Mouse (Mus musculus) forebrain, embryonic 16.5 days (tissue): ENCODE data around the gene Shmt2. TPM values are rescaled to one million over a fixed set of nuclear protein-coding genes. Genes with fewer than 3 reads are reported as not detected.

Experiments used
- ATAC-seq: fragments of 200-750 bp; cut with Nextera tagmentation; 2 replicates; pipeline ENCODE4 v1.8.0; 2017; ENCODE audit warnings: mild to moderate bottlenecking, moderate library complexity
- H3K27ac ChIP-seq: fragments of 300-500 bp; sonication (generic); 2 replicates; pipeline ENCODE4 v1.5.1; 2014; ENCODE audit warnings: low read length, control low read depth
- H3K27me3 ChIP-seq: fragments of 300-500 bp; sonication (generic); replicated peaks from 2 replicates; pipeline ENCODE4 v1.6.1; 2014; ENCODE audit warnings: low read length; ENCODE audit not compliant: control insufficient read depth, insufficient read depth
- H3K36me3 ChIP-seq: fragments of 300-500 bp; sonication (generic); 2 replicates; pipeline ENCODE4 v1.6.1; 2014; ENCODE audit not compliant: control insufficient read depth, insufficient read depth
- H3K4me1 ChIP-seq: fragments of 300-500 bp; sonication (generic); replicated peaks from 2 replicates; pipeline ENCODE4 v1.6.1; 2014; ENCODE audit warnings: low read length; ENCODE audit not compliant: control insufficient read depth, insufficient read depth
- H3K4me2 ChIP-seq: fragments of 300-500 bp; sonication (generic); 2 replicates; pipeline ENCODE4 v1.6.1; 2014; ENCODE audit warnings: mild to moderate bottlenecking, low read length, control low read depth
- H3K4me3 ChIP-seq: fragments of 300-500 bp; sonication (generic); replicated peaks from 2 replicates; pipeline ENCODE4 v1.5.1; 2014; ENCODE audit warnings: mild to moderate bottlenecking, low read length, control low read depth
- H3K9ac ChIP-seq: fragments of 300-500 bp; sonication (generic); replicated peaks from 2 replicates; pipeline ENCODE4 v1.6.1; 2014; ENCODE audit warnings: low read depth, low read length, control low read depth
- H3K9me3 ChIP-seq: fragments of 300-500 bp; sonication (generic); 2 replicates; pipeline ENCODE4 v1.6.1; 2016; ENCODE audit warnings: low read length; ENCODE audit not compliant: control insufficient read depth
- WGBS: fragments of 180-500 bp; shearing (Covaris S2); extraction: QIAGEN DNeasy Blood & Tissue Kit; methylation state at CpG from one replicate; pipeline ENCODE4 v1.1.7; 2014; 5-methylcytosine and 5-hydroxymethylcytosine counted together
- polyA plus RNA-seq: library from polyadenylated mRNA; unstranded; fragments of >200 nt; fragmentation: Nextera tagmentation; extraction: Ambion mirVana; gene quantifications from 2 replicates; pipeline ENCODE4 v1.2.1, GENCODE M21; 2015

Shmt2 gene
- polyA plus RNA-seq, 1 experiment from 2014 or later = 78.9 TPM

GRCm38 (mm10) chr10:127475175-127475574 lies 47.1 kb downstream of the Shmt2 start:
- Histone ChIP-seq H3K9me3 (no peaks in the 10 kb centered on the region), H3K36me3 (peaks cover 14% of the 10 kb centered on the region), H3K4me2 (no peak overlapping the region), H3K27me3 (no peaks in the 10 kb centered on the region), H3K9ac (no peak overlapping the region), H3K4me1 (no peaks in the 10 kb centered on the region), H3K27ac (no peak overlapping the region), H3K4me3 (no peak overlapping the region)
- 95% methylated on average over 4 of the region's 4 CpGs for WGBS
- ATAC-seq = no peak

GRCm38 (mm10) chr10:127472722-127473121 lies 49.5 kb downstream of the Shmt2 start:
- peaks cover 18% of the 10 kb centered on the region for H3K36me3 ChIP-seq
- WGBS = 89% methylated on average over 9 of the region's 9 CpGs

GRCm38 (mm10) chr10:127471281-127471988 lies 50.8 kb downstream of the Shmt2 start:
- Histone ChIP-seq H3K9me3 (no peaks in the 10 kb centered on the region), H3K27ac (no peak overlapping the region), H3K36me3 (peaks cover 10% of the 10 kb centered on the region), H3K4me2 (no peak overlapping the region), H3K4me1 (no peaks in the 10 kb centered on the region), H3K27me3 (no peaks in the 10 kb centered on the region), H3K4me3 (no peak overlapping the region), H3K9ac (no peak overlapping the region)
- no peak for ATAC-seq
- WGBS = 83% methylated on average over 15 of the region's 15 CpGs

More at GRCm38 (mm10) chr10:127472722-127473121, 49.5 kb downstream of the Shmt2 start:
- H3K9ac ChIP-seq = no peak overlapping the region
- no peaks in the 10 kb centered on the region for H3K9me3 ChIP-seq
- no peaks in the 10 kb centered on the region for H3K27me3 ChIP-seq
- H3K4me3 ChIP-seq = no peak overlapping the region
- H3K27ac ChIP-seq = no peak overlapping the region
- ATAC-seq = no peak
- no peak overlapping the region for H3K4me2 ChIP-seq
- H3K4me1 ChIP-seq = no peaks in the 10 kb centered on the region

Other genes with a start within 250 kb of the Shmt2 start
- 10.2 and 15.3 TPM in 2 replicates for gene Mbd6, start 233.4 kb downstream of the Shmt2 start, polyA plus RNA-seq
- gene Mars, start 210.7 kb downstream of the Shmt2 start, polyA plus RNA-seq = 127 and 135 TPM in 2 replicates
- 0.49 and 1.2 TPM in 2 replicates for gene Arhgap9, start 200.5 kb downstream of the Shmt2 start, polyA plus RNA-seq
- 1.3 and 1.4 TPM in 2 replicates for gene Gli1, start 180.5 kb downstream of the Shmt2 start, polyA plus RNA-seq
- not detected in 2 replicates for gene Inhbe, start 168.0 kb downstream of the Shmt2 start, polyA plus RNA-seq
- not detected in 2 replicates for gene Inhbc, start 152.0 kb downstream of the Shmt2 start, polyA plus RNA-seq
- 37.5 and 39.7 TPM in 2 replicates for gene R3hdm2, start 142.1 kb downstream of the Shmt2 start, polyA plus RNA-seq
- gene Stac3, start 20.8 kb downstream of the Shmt2 start, polyA plus RNA-seq = 0.98 and 1.8 TPM in 2 replicates
- 17.6 and 21.3 TPM in 2 replicates for gene Ndufa4l2, start 7.5 kb downstream of the Shmt2 start, polyA plus RNA-seq
- gene Nxph4, start 12.1 kb upstream of the Shmt2 start, polyA plus RNA-seq = 32.5 and 36.0 TPM in 2 replicates
- gene Lrp1, start 98.7 kb upstream of the Shmt2 start, polyA plus RNA-seq = 114 and 117 TPM in 2 replicates
- gene Stat6, start 120.5 kb upstream of the Shmt2 start, polyA plus RNA-seq = 4.3 and 5.1 TPM in 2 replicates
- 5.7 and 7.0 TPM in 2 replicates for gene Nemp1, start 144.5 kb upstream of the Shmt2 start, polyA plus RNA-seq
- 3.9 and 4.5 TPM in 2 replicates for gene Nab2, start 146.1 kb upstream of the Shmt2 start, polyA plus RNA-seq
- gene Myo1a, start 182.7 kb upstream of the Shmt2 start, polyA plus RNA-seq = 1.1 and 1.3 TPM in 2 replicates
- gene Tac2, start 202.0 kb upstream of the Shmt2 start, polyA plus RNA-seq = 6.2 and 7.6 TPM in 2 replicates
- gene Zbtb39, start 217.1 kb upstream of the Shmt2 start, polyA plus RNA-seq = 3.4 and 3.5 TPM in 2 replicates
- 0.87 and 0.99 TPM in 2 replicates for gene Gpr182, start 229.3 kb upstream of the Shmt2 start, polyA plus RNA-seq
- gene Rdh1, start 237.3 kb upstream of the Shmt2 start, polyA plus RNA-seq = not detected in 2 replicates
- gene Rdh16f1, start 237.3 kb upstream of the Shmt2 start, polyA plus RNA-seq = not detected in 2 replicates